Mouse (Mus musculus): Measurements from ENCODE around the gene Mov10l1. TPM values are rescaled to one million over a fixed set of nuclear protein-coding genes. Genes with fewer than 3 reads are reported as not detected.

Mov10l1 gene
- polyA plus RNA-seq (2014; fragmentation: Illumina TruSeq; extraction: RNeasy Lipid Tissue Mini Kit (QIAGEN cat#74804); ENCODE audit: low read depth, low replicate concordance), result not detected

GRCm38 (mm10) chr15:88982534-88983079, at the start of gene Mov10l1:
Mov10l1 (plus strand) TSS chr15:88982909.

GRCm38 (mm10) chr15:88954368-88955072, 28.2 kb upstream of the Mov10l1 start, which contains the start of gene Ttll8:
Ttll8 (minus strand) TSS chr15:88954418.

GRCm38 (mm10) chr15:88978281-88979137, 4.2 kb upstream of the Mov10l1 start, which contains the start of gene Mlc1:
Mlc1 (minus strand) TSS chr15:88979007.

GRCm38 (mm10) chr15:89059161-89059931, 76.6 kb downstream of the Mov10l1 start, which contains the start of gene Panx2:
Panx2 (plus strand) TSS chr15:89059734.

GRCm38 (mm10) chr15:89074613-89075477, 92.1 kb downstream of the Mov10l1 start, which contains the start of gene Trabd:
Trabd (plus strand) TSS chr15:89075124.

GRCm38 (mm10) chr15:89088607-89089247, 106.0 kb downstream of the Mov10l1 start, which contains the start of gene Selenoo:
Selenoo (plus strand) TSS chr15:89089084.

Other genes starting within 250 kb of the Mov10l1 start
- gene Brd1, start 248.7 kb upstream of the Mov10l1 start, polyA plus RNA-seq (2014; fragmentation: Illumina TruSeq; extraction: RNeasy Lipid Tissue Mini Kit (QIAGEN cat#74804); ENCODE audit: low read depth, low replicate concordance), result 43.2 TPM
- 24.8 TPM for gene Zbed4, start 231.2 kb upstream of the Mov10l1 start, polyA plus RNA-seq (2014; fragmentation: Illumina TruSeq; extraction: RNeasy Lipid Tissue Mini Kit (QIAGEN cat#74804); ENCODE audit: low read depth, low replicate concordance)
- gene Alg12, start 163.6 kb upstream of the Mov10l1 start, polyA plus RNA-seq (2014; fragmentation: Illumina TruSeq; extraction: RNeasy Lipid Tissue Mini Kit (QIAGEN cat#74804); ENCODE audit: low read depth, low replicate concordance), result 5.1 TPM
- gene Creld2, start 163.3 kb upstream of the Mov10l1 start, polyA plus RNA-seq (2014; fragmentation: Illumina TruSeq; extraction: RNeasy Lipid Tissue Mini Kit (QIAGEN cat#74804); ENCODE audit: low read depth, low replicate concordance), result 6.4 TPM
- 2.9 TPM for gene Pim3, start 120.7 kb upstream of the Mov10l1 start, polyA plus RNA-seq (2014; fragmentation: Illumina TruSeq; extraction: RNeasy Lipid Tissue Mini Kit (QIAGEN cat#74804); ENCODE audit: low read depth, low replicate concordance)
- gene Ttll8, start 28.5 kb upstream of the Mov10l1 start, polyA plus RNA-seq (2014; fragmentation: Illumina TruSeq; extraction: RNeasy Lipid Tissue Mini Kit (QIAGEN cat#74804); ENCODE audit: low read depth, low replicate concordance), result not detected
- not detected for gene Mlc1, start 3.9 kb upstream of the Mov10l1 start, polyA plus RNA-seq (2014; fragmentation: Illumina TruSeq; extraction: RNeasy Lipid Tissue Mini Kit (QIAGEN cat#74804); ENCODE audit: low read depth, low replicate concordance)
- not detected for gene Panx2, start 76.8 kb downstream of the Mov10l1 start, polyA plus RNA-seq (2014; fragmentation: Illumina TruSeq; extraction: RNeasy Lipid Tissue Mini Kit (QIAGEN cat#74804); ENCODE audit: low read depth, low replicate concordance)
- gene Trabd, start 92.2 kb downstream of the Mov10l1 start, polyA plus RNA-seq (2014; fragmentation: Illumina TruSeq; extraction: RNeasy Lipid Tissue Mini Kit (QIAGEN cat#74804); ENCODE audit: low read depth, low replicate concordance), result 4.7 TPM
- 6.4 TPM for gene Selenoo, start 106.2 kb downstream of the Mov10l1 start, polyA plus RNA-seq (2014; fragmentation: Illumina TruSeq; extraction: RNeasy Lipid Tissue Mini Kit (QIAGEN cat#74804); ENCODE audit: low read depth, low replicate concordance)
- gene Tubgcp6, start 140.2 kb downstream of the Mov10l1 start, polyA plus RNA-seq (2014; fragmentation: Illumina TruSeq; extraction: RNeasy Lipid Tissue Mini Kit (QIAGEN cat#74804); ENCODE audit: low read depth, low replicate concordance), result 1.4 TPM
- 0.63 TPM for gene Hdac10, start 145.8 kb downstream of the Mov10l1 start, polyA plus RNA-seq (2014; fragmentation: Illumina TruSeq; extraction: RNeasy Lipid Tissue Mini Kit (QIAGEN cat#74804); ENCODE audit: low read depth, low replicate concordance)
- gene Mapk12, start 157.8 kb downstream of the Mov10l1 start, polyA plus RNA-seq (2014; fragmentation: Illumina TruSeq; extraction: RNeasy Lipid Tissue Mini Kit (QIAGEN cat#74804); ENCODE audit: low read depth, low replicate concordance), result 1.2 TPM
- gene Mapk11, start 166.7 kb downstream of the Mov10l1 start, polyA plus RNA-seq (2014; fragmentation: Illumina TruSeq; extraction: RNeasy Lipid Tissue Mini Kit (QIAGEN cat#74804); ENCODE audit: low read depth, low replicate concordance), result 0.41 TPM
- 8.3 TPM for gene Plxnb2, start 197.9 kb downstream of the Mov10l1 start, polyA plus RNA-seq (2014; fragmentation: Illumina TruSeq; extraction: RNeasy Lipid Tissue Mini Kit (QIAGEN cat#74804); ENCODE audit: low read depth, low replicate concordance)
- 0.66 TPM for gene Dennd6b, start 213.6 kb downstream of the Mov10l1 start, polyA plus RNA-seq (2014; fragmentation: Illumina TruSeq; extraction: RNeasy Lipid Tissue Mini Kit (QIAGEN cat#74804); ENCODE audit: low read depth, low replicate concordance)
- 12.7 TPM for gene Ppp6r2, start 228.6 kb downstream of the Mov10l1 start, polyA plus RNA-seq (2014; fragmentation: Illumina TruSeq; extraction: RNeasy Lipid Tissue Mini Kit (QIAGEN cat#74804); ENCODE audit: low read depth, low replicate concordance)